Mouse (Mus musculus): ENCODE measurements around the gene Tefm.

DNA sequence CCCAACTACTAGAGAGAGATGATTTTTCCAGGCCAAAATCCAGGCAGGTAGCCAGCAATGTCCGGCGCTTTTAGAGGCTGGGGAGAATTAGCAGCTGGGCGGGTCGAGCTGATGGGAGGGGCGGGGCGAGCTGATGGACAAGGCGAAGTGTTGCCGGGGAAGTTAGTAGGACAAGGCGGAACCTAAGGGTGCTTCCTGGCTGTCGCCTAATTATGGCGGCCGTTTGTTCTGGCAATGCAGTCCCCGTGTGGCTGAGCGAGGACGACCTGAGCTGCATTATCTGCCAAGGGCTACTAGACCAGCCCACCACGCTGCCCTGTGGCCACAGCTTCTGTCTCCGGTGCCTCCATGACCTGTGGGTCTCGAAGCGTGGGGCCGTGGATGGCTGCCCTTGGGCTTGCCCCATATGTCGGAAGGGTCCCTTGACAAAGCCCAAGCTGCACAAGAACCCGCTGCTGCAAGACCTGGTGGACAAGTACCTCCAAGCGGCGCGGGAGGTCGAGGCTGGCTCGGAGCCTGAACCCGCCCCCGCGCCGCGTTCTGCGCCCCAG lies 41.8 kb upstream of the Tefm start, which contains the start of gene Rnf135:
- TF ChIP-seq POLR2A (IDR thresholded peaks at IDR 0.05; ENCODE audit: extremely low read depth, insufficient read depth, low read length) (peak; percentile 73; the same call in 1 of the 2 replicates), CTCF (IDR thresholded peaks at IDR 0.05; ENCODE audit: extremely low read depth, insufficient read depth, low read length) (no peak)

All from cortical plate, adult 2 months (tissue).